Mouse (Mus musculus) bone marrow, adult 2 months (tissue): ENCODE data around the gene Galp.

Experiments used
- CTCF ChIP-seq: fragments of 200-500 bp; IDR thresholded peaks from 2 replicates; pipeline ENCODE4 v1.5.1; 2011; ENCODE audit warnings: low read length, control low read depth; ENCODE audit not compliant: control insufficient read depth, insufficient read depth
- POLR2A ChIP-seq: fragments of 200-500 bp; IDR thresholded peaks from 2 replicates; pipeline ENCODE4 v1.6.1; 2011; ENCODE audit warnings: low read depth, mild to moderate bottlenecking, control low read depth, low read length, borderline replicate concordance; ENCODE audit not compliant: control insufficient read depth

GRCm38 (mm10) chr7:6262120-6262519 is 65.2 kb downstream of the Galp start:
- TF ChIP-seq CTCF, result no peak
- TF ChIP-seq POLR2A, result no peak
